Mouse (Mus musculus) neural tube, embryonic 15.5 days (tissue): ENCODE results near the gene Cldn7. TPM values are rescaled to one million over a fixed set of nuclear protein-coding genes. Genes with fewer than 3 reads are reported as not detected.
"Not testable (repeated sequence)": the region's sequence is repeated elsewhere in the genome, so short reads cannot be mapped to it uniquely, and the experiment has no call there.

Source experiments
- ATAC-seq: fragments of 200-750 bp; cut with Nextera tagmentation; 2 replicates; pipeline ENCODE4 v1.8.0; 2017; ENCODE audit warnings: mild to moderate bottlenecking, moderate TSS enrichment, moderate library complexity; ENCODE audit not compliant: low FRiP score
- H3K27ac ChIP-seq: fragments of 300-500 bp; sonication (generic); replicated peaks from 2 replicates; pipeline ENCODE4 v1.5.1; 2015; ENCODE audit warnings: mild to moderate bottlenecking, inconsistent platforms
- H3K27me3 ChIP-seq: fragments of 300-500 bp; sonication (generic); replicated peaks from 2 replicates; pipeline ENCODE4 v1.6.1; 2015; ENCODE audit warnings: inconsistent platforms
- H3K36me3 ChIP-seq: fragments of 300-500 bp; sonication (generic); 2 replicates; pipeline ENCODE4 v1.6.1; 2015; ENCODE audit warnings: inconsistent platforms
- H3K4me1 ChIP-seq: fragments of 300-500 bp; sonication (generic); 2 replicates; pipeline ENCODE4 v1.6.1; 2015; ENCODE audit warnings: inconsistent platforms
- H3K4me2 ChIP-seq: fragments of 300-500 bp; sonication (generic); 2 replicates; pipeline ENCODE4 v1.6.1; 2015; ENCODE audit warnings: inconsistent platforms, mild to moderate bottlenecking, moderate library complexity
- H3K4me3 ChIP-seq: fragments of 300-500 bp; sonication (generic); replicated peaks from 2 replicates; pipeline ENCODE4 v1.5.1; 2015; ENCODE audit warnings: mild to moderate bottlenecking, inconsistent platforms
- H3K9ac ChIP-seq: fragments of 300-500 bp; sonication (generic); replicated peaks from 2 replicates; pipeline ENCODE4 v1.6.1; 2015; ENCODE audit warnings: mild to moderate bottlenecking, inconsistent platforms
- H3K9me3 ChIP-seq: fragments of 300-500 bp; sonication (generic); replicated peaks from 2 replicates; pipeline ENCODE4 v1.6.1; 2016; ENCODE audit warnings: inconsistent platforms
- WGBS: fragments of 180-500 bp; shearing (Covaris S2); methylation state at CpG from one replicate; pipeline ENCODE4 v1.1.7; 2015; ENCODE audit warnings: mixed read lengths; 5-methylcytosine and 5-hydroxymethylcytosine counted together
- polyA plus RNA-seq: library from polyadenylated mRNA; unstranded; fragments of >200 nt; fragmentation: Nextera tagmentation; extraction: Ambion mirVana; gene quantifications from 2 replicates; pipeline ENCODE4 v1.2.1, GENCODE M21; 2015

Gene Cldn7
- polyA plus RNA-seq, 1 experiment from 2014 or later = 0.33 TPM

DNA sequence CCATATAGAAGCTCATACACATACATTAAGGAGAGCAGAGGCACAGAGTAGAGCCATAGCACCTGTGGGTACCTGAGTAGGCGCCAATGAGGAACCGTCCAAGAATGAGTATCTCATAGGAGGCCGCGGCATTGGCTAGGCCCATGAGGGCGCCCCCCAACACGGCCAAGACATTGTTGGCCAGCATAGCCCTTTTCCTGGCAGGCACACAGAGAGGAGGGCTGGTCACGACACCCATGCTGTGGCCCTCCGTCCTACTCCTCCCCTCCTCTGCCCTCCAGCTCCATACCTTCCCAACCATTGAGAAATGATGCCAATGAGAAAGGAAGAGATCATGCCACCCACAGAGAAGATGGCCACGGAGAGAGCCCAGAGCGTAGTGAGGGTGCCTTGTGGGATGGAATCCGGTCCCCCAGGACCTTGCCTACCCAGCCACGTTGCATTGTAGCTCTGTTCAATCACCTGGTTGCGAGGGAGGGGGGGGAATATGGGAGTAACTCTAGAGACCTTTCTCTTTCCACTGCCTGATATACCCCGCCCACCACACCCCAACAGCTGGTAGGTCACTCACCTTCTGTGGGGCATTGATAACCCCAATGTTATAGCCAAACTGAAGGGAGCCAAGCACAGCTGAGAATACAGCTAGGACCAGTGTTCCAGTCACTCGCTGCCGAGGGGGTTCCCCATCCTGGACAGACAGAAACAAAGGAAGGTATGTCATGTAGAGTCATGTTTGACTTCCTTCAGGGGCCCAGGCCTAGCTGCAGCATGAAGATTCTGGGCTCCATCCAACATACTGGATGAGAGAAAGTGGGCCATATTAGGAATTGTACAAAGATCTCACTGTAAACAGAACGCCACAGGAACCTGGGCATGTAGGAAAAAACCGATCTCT lies 18.3 kb upstream of the Cldn7 start:
- Histone ChIP-seq H3K4me1 (peaks cover 21% of the 10 kb centered on the region), H3K4me2 (no peak overlapping the region), H3K27me3 (peaks cover 23% of the 10 kb centered on the region), H3K4me3 (no peak overlapping the region), H3K9ac (no peak overlapping the region), H3K27ac (no peak overlapping the region), H3K36me3 (no peaks in the 10 kb centered on the region), H3K9me3 (no peaks in the 10 kb centered on the region)
- ATAC-seq = no peak
- WGBS = 91% methylated on average over 18 of the region's 18 CpGs

DNA sequence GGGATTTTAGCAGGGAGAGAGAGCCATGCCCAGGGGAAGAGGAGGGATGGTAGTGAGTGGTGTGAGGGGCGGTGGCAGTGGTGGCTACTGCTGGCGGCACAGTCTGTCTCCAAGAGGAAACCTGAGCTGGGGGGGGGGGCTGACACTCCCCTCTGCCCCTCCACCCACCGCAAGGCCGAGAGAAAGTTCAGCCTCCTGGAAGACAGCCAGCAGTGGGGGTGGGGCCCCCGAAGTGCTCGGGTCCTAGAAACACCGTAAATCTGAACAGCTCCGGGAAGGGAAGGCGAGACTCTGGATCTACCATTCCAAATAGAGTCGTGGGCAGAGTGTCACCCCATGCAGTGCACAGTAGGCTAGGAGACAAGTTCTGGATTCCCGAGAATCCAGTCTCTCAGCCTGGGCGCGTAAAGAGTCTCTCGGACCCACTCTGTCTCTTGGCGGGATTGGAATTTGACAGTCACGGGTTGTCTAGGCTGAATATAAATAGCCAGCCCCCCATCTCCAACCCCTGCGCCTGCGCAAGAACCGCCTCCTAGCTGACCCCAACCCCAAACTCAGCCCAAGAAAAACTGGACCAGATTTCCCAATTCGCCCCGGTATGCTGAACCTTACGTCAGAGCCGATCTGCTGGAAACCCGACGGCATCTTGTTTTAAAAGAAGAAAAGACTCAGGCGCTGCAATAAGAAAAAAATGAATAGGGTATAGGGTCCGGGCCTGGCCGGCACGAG lies 17.1 kb upstream of the Cldn7 start:
- peaks cover 21% of the 10 kb centered on the region for H3K4me1 ChIP-seq
- peak overlapping the region; percentile 42; the same call in 1 of the 2 replicates for H3K9ac ChIP-seq
- ATAC-seq = peak; percentile 48
- no peaks in the 10 kb centered on the region for H3K36me3 ChIP-seq
- WGBS = 2% methylated on average over 28 of the region's 29 CpGs
- peak overlapping the region; percentile 47 for H3K4me3 ChIP-seq
- H3K4me2 ChIP-seq = peak overlapping the region; percentile 63
- no peaks in the 10 kb centered on the region for H3K9me3 ChIP-seq
- H3K27ac ChIP-seq = peak overlapping the region; percentile 71
- peaks cover 23% of the 10 kb centered on the region for H3K27me3 ChIP-seq

DNA sequence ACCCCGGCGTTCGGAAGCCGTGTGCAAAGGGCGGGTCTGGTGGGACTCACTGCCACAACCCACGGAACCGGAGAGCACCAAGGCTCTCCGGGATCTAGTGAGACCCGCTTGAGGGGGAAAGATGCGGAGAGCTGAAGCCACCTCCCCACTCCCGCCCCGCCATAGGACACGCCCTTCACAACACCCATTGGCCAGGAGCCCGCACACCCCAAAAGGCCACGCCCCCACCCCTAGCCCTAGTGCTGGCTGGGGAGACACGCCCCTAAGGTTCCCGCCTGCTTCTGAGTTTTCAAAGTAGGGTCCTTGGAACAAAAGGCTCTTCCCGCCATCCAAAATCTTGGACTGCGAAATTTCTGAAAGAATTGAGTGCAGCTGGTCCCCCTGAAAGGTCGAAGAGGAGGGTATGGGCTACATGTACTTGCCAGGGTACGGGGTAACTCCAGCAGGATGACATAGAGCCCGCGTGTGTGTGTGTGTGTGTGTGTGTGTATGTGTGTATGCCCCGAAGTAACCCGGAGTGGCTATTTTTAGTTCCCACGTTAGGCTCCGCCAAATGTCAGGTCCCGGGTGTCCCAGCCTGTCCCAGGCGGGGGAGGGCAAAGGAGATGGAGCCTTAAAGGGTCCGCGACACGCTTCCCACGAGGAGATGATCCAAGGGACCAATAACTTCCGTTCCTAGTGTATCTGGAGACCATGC lies 16.4 kb upstream of the Cldn7 start, which contains the start of gene Slc2a4:
Gene Slc2a4 (minus strand): TSS at position 123 of the 697 bp plus-strand sequence.
- ATAC-seq = peak; percentile 95
- Histone ChIP-seq H3K4me1 (peaks cover 21% of the 10 kb centered on the region), H3K9ac (peak within 1 kb of the TSS; percentile 42; the same call in 1 of the 2 replicates), H3K27me3 (peaks cover 23% of the 10 kb centered on the region), H3K4me3 (peak within 1 kb of the TSS; percentile 47), H3K4me2 (peak within 1 kb of the TSS; percentile 63), H3K36me3 (no peaks in the 10 kb centered on the region), H3K9me3 (no peaks in the 10 kb centered on the region), H3K27ac (peak within 1 kb of the TSS; percentile 71)
- WGBS = under 1% methylated on average over 33 of the region's 34 CpGs

DNA sequence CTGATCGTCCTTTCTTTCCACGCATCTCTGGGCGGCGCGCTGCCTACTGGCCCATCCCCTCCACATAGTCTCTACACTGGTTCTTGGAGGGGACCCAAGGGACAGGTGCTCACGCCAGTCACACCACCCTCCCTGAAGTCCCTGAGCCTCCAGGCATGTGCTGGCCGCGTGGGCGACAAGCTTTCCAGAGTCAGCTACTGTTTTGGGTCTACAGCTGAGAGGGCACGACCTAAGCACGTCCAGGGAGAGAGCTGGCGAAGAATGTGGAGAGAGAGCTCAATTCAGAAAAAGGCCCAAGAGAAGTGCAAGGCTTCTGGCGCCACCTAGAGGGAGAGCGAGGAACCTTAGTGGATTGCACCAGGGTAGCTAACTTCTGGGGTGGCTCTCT lies 15.8 kb upstream of the Cldn7 start:
- peak overlapping the region; percentile 26; the same call in 1 of the 2 replicates for H3K9ac ChIP-seq
- peaks cover 23% of the 10 kb centered on the region for H3K27me3 ChIP-seq
- WGBS = 0% methylated on average over 14 of the region's 14 CpGs
- peak overlapping the region; percentile 47 for H3K4me3 ChIP-seq
- 0 out of 2 replicates have a peak overlapping the region, but pooled peaks have one; percentile 71 for H3K27ac ChIP-seq
- H3K36me3 ChIP-seq = no peaks in the 10 kb centered on the region
- peaks cover 21% of the 10 kb centered on the region for H3K4me1 ChIP-seq
- H3K9me3 ChIP-seq = no peaks in the 10 kb centered on the region
- H3K4me2 ChIP-seq = peak overlapping the region; percentile 63
- peak; percentile 15; the same call in 1 of the 2 replicates for ATAC-seq

DNA sequence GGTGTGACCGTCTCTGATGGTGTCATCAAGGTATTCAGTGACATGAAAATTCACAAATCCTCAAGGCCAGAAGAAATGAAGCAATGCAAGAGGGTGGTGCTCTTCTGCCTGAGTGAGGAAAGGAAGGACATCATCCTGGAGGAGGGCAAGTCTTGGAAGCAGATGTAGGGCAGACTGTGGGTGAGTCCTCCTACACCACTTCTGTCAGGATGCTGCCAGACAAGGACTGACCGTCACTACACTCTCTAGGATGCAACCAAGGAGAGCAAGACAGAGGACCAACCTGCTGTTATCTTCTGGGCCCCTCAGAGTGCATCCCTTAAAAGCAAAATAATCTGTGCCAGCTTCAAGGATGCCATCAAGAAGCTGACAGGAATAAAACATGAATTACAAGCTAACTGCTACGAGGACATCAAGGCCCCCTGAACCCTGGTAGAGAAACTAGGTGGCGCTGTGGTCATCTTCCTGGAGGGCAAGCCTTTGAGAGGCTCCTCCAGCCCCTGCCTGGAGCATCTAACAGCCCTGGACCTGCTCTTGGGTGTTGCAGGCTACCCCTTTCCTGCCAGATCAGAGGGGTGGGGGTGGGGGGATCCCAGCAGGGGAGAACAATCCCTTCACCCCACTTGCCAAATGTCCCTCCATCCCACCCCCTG lies 13.6 kb upstream of the Cldn7 start:
- no peaks in the 10 kb centered on the region for H3K9me3 ChIP-seq
- WGBS = 45% methylated on average over 4 of the region's 4 CpGs
- H3K4me3 ChIP-seq = no peak overlapping the region
- no peak overlapping the region for H3K9ac ChIP-seq
- peaks cover 21% of the 10 kb centered on the region for H3K4me1 ChIP-seq
- no peaks in the 10 kb centered on the region for H3K36me3 ChIP-seq
- H3K27me3 ChIP-seq = peaks cover 23% of the 10 kb centered on the region
- no peak overlapping the region for H3K4me2 ChIP-seq
- ATAC-seq = no peak
- no peak overlapping the region for H3K27ac ChIP-seq

DNA sequence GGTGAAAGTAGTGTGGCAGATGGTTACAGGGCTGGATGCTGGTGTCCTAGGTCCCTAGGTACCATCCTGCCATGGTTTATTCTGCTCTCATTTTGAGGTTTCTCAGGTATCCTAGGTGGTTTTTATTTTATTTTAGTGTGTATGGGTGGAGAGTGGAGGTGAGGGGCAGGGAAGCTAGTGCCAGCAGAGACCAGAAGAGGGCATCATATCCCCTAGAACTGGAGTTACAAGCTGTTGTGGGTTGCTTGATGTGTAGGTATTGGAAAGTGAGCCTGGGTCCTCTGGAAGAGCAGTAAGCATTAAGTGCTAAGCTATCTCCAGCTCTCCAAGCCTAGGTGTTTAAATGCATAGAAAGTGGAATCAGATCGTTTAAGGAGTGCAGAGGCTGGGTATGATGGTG lies 12.3 kb upstream of the Cldn7 start:
- Histone ChIP-seq H3K27ac (no peak overlapping the region), H3K36me3 (no peaks in the 10 kb centered on the region), H3K4me1 (peaks cover 18% of the 10 kb centered on the region), H3K4me2 (no peak overlapping the region), H3K9me3 (no peaks in the 10 kb centered on the region), H3K9ac (no peak overlapping the region), H3K4me3 (no peak overlapping the region), H3K27me3 (peaks cover 22% of the 10 kb centered on the region)
- 62% methylated on average over 1 of the region's 1 CpGs for WGBS
- no peak for ATAC-seq

DNA sequence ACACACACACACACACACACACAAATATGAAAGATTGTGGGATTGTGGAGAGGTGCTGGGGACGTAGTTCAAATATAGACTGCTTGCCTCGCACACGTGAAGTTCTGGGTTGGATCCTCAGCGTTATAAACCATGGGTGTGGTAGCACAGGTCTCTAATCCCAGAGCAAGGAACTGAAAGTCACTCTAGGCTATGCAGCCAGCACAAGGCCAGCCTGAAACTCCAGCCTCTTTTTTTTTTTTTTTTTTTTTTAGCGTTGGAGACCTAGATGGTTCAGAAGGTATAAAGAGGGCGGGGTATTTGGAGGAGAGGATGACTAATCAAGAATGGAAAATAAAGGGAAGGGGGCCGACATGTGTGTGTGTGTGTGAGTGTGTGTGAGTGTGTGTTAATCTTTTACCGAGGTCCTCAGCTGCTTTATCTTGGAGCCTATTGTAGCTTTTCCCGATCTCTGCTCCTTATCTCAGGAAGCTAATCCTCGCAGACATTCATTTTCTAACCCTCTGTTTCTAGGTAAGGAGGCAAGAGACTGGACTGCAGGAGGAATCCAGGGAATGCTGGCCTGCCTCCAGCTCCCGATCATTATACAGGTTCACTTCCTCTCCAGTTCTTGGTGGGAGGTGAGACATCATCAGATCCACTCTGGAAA lies 11.2 kb upstream of the Cldn7 start:
- Histone ChIP-seq H3K4me1 (peaks cover 7% of the 10 kb centered on the region), H3K27me3 (peaks cover 15% of the 10 kb centered on the region), H3K36me3 (no peaks in the 10 kb centered on the region), H3K4me2 (no peak overlapping the region), H3K4me3 (no peak overlapping the region), H3K9me3 (no peaks in the 10 kb centered on the region), H3K9ac (no peak overlapping the region), H3K27ac (no peak overlapping the region)
- no peak for ATAC-seq
- 73% methylated on average over 11 of the region's 11 CpGs for WGBS

DNA sequence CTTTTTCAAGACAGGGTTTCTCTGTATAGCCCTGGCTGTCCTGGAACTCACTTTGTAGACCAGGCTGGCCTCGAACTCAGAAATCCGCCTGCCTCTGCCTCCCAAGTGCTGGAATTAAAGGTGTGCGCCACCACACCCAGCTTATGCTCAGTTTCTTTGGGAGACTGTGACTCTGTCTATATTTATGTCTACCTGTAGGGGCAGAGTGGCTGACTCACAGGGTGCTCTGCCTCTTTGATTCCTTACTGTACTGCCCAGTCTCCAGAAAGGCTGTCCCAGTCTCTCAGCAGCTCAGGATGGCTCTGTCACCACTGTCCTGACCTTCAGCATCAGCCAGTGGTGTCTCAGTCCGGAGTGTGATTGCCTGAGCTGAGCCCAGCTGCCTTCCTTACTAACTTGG lies 9.0 kb upstream of the Cldn7 start:
- not testable (repeated sequence) for H3K9ac ChIP-seq, H3K4me1 ChIP-seq, H3K4me3 ChIP-seq, H3K4me2 ChIP-seq, ATAC-seq, H3K36me3 ChIP-seq, H3K9me3 ChIP-seq, H3K27me3 ChIP-seq, H3K27ac ChIP-seq
- WGBS = 77% methylated on average over 4 of the region's 4 CpGs

DNA sequence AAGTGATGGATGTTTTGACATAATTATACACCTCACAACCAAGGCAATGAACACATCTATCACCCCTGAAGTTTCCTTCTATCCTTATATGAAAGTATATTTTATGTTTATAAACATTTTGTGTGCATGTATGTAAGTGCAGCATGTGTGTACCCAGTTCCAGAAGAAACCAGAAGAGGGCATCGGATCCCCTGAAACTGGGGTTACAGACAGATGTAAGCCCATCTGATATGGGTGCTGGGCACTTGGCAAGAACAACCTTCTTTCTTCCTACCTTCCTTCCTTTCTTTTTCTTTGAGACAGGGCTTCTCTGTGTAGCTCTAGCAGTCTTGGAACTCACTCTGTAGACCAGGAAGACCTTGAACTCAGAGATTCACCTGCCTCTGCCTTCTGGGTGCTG lies 8.4 kb upstream of the Cldn7 start:
- no peak overlapping the region for H3K27ac ChIP-seq
- H3K27me3 ChIP-seq = peaks cover 12% of the 10 kb centered on the region; the same call in 1 of the 2 replicates
- H3K4me2 ChIP-seq = no peak overlapping the region
- no peaks in the 10 kb centered on the region for H3K9me3 ChIP-seq
- H3K4me3 ChIP-seq = no peak overlapping the region
- no peak for ATAC-seq
- H3K36me3 ChIP-seq = no peaks in the 10 kb centered on the region
- H3K9ac ChIP-seq = no peak overlapping the region
- no peaks in the 10 kb centered on the region for H3K4me1 ChIP-seq
- WGBS = 68% methylated on average over 1 of the region's 1 CpGs

DNA sequence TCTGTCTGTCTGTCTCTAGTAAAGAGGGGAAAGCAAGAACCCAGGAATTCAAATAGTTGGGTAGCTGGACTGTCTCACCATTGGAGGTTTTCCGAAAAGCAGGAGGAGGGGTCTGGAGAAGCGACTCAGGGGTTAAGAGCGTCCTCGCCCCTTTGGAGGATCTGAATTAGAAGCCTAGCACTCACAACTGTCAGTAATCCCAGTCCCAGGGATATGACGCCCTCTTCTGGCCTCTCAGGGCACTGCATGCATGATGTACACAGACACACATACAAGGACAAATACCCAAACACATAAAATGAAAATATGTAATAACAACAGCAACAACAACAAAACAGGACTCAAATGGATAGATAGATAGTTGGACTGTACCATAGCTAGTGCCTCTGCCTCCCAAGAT lies 4.0 kb upstream of the Cldn7 start:
- Histone ChIP-seq H3K4me1 (peaks cover 6% of the 10 kb centered on the region; the same call in 1 of the 2 replicates), H3K9me3 (no peaks in the 10 kb centered on the region), H3K9ac (no peak overlapping the region), H3K4me3 (no peak overlapping the region), H3K27me3 (peaks cover 55% of the 10 kb centered on the region), H3K27ac (no peak overlapping the region), H3K36me3 (no peaks in the 10 kb centered on the region), H3K4me2 (no peak overlapping the region)
- ATAC-seq = no peak
- WGBS = 39% methylated on average over 5 of the region's 5 CpGs
